Comparison of ENCODE assay signal across 12 mouse cellular contexts in the genomic region with DNA sequence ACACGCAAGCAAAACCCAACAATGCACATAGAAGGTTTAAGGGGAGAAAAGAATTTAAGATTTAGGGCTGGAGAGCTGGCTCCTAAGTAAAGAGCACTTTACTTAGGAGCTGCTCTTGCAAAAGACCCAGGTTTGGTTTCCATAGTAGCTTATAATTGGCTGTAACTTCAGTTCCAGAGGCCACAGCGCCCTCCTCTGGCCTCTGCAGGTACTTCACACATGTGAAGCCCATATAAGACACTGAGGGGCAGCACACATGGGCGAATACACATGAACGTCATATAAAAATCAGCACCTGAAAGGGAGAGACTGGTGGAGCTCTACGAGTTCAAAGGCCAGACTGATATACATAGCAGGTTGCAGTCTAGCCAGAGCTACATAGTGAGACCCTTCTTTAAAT. TPM values are rescaled to one million over a fixed set of nuclear protein-coding genes. Genes with fewer than 3 reads are reported as not detected.
DNase-seq lines count a peak whose midpoint lies in the region; ATAC-seq and TF ChIP-seq lines count a peak whose summit lies in the region.
"Had no signal": no experiment of that assay in that cellular context is flagged by ENCODE, and none has a peak within 500 bp of the region (broad histone marks: within the 10 kb centered on the region; RNA-seq: fewer than 3 reads in every experiment).

No protein-coding gene starts in this region.

- TF ChIP-seq CTCF in gastrocnemius, adult 2 months (IDR thresholded peaks at IDR 0.05) = peak; percentile 54
- TF ChIP-seq CTCF in midbrain, postnatal 0 days (IDR thresholded peaks at IDR 0.05) = peak; percentile 53
- peak; percentile 41; the same call in 1 of the 2 replicates for TF ChIP-seq CTCF in small intestine, adult 2 months (IDR thresholded peaks at IDR 0.05; ENCODE audit: extremely low read depth, insufficient read length, insufficient replicate concordance, low read depth, low read length)

- no peaks in the 10 kb centered on the region for H3K9me3 ChIP-seq in midbrain, postnatal 0 days (ENCODE audit: low read length)
- H3K9me3 ChIP-seq in midbrain, embryonic 11.5 days (ENCODE audit: control insufficient read depth, low read length) = no peaks in the 10 kb centered on the region
- H3K9me3 ChIP-seq in kidney, embryonic 14.5 days (ENCODE audit: control insufficient read depth, low read length) = 0 out of 2 replicates have a peak, but pooled peaks cover 3% of the 10 kb centered on the region
- H3K9me3 ChIP-seq: forebrain, embryonic 15.5 days had no signal

- ATAC-seq in midbrain, postnatal 0 days (ENCODE audit: low FRiP score) = no peak
- no peak for ATAC-seq in midbrain, embryonic 11.5 days (ENCODE audit: low FRiP score)
- no peak for ATAC-seq in kidney, embryonic 14.5 days (ENCODE audit: low FRiP score, low TSS enrichment)
- ATAC-seq: forebrain, embryonic 15.5 days had no signal

- no peak for DNase-seq in gastrocnemius, adult 2 months
- no peak for DNase-seq in gastrocnemius, adult 8-10 months (ENCODE audit: low spot score in 2 of 2)
- no peak for DNase-seq in midbrain, postnatal 0 days (ENCODE audit: low spot score)
- DNase-seq in midbrain, embryonic 11.5 days (ENCODE audit: low spot score, missing footprints) = no peak
- DNase-seq in R1 (ENCODE audit: low read depth, low spot score) (peak; percentile 84), adipocyte (ENCODE audit: low spot score) (no peak)
- DNase-seq: kidney, postnatal 14 days had no signal

- no peak overlapping the region for H3K27ac ChIP-seq in gastrocnemius, adult 2 months
- no peak overlapping the region for H3K27ac ChIP-seq in midbrain, postnatal 0 days (ENCODE audit: low read depth, low read length)
- no peak overlapping the region for H3K27ac ChIP-seq in midbrain, embryonic 11.5 days (ENCODE audit: low read depth, low read length)
- H3K27ac ChIP-seq in small intestine, adult 2 months (ENCODE audit: insufficient read depth, low read depth, low read length) = no peak overlapping the region
- H3K27ac ChIP-seq in kidney, embryonic 14.5 days (ENCODE audit: low read depth, low read length) = no peak overlapping the region
- H3K27ac ChIP-seq: forebrain, embryonic 15.5 days had no signal

- H3K27me3 ChIP-seq in midbrain, postnatal 0 days (ENCODE audit: insufficient read depth, low read length) = peaks cover 10% of the 10 kb centered on the region
- peaks cover 28% of the 10 kb centered on the region for H3K27me3 ChIP-seq in midbrain, embryonic 11.5 days (ENCODE audit: control insufficient read depth, insufficient read depth, low read length)
- peaks cover 10% of the 10 kb centered on the region for H3K27me3 ChIP-seq in small intestine, adult 2 months (ENCODE audit: control insufficient read depth, insufficient read depth, low read length)
- H3K27me3 ChIP-seq in kidney, embryonic 14.5 days (ENCODE audit: control insufficient read depth, insufficient read depth, low read length) = peaks cover 10% of the 10 kb centered on the region

- H3K36me3 ChIP-seq in midbrain, postnatal 0 days (ENCODE audit: insufficient read depth, low read length) = peaks cover 19% of the 10 kb centered on the region
- H3K36me3 ChIP-seq in midbrain, embryonic 11.5 days (ENCODE audit: control insufficient read depth, insufficient read depth, low read length) = peaks cover 7% of the 10 kb centered on the region
- peaks cover 18% of the 10 kb centered on the region for H3K36me3 ChIP-seq in small intestine, adult 2 months (ENCODE audit: control insufficient read depth, insufficient read depth, low read length)
- H3K36me3 ChIP-seq in kidney, embryonic 14.5 days (ENCODE audit: control insufficient read depth, insufficient read depth, low read length) = peaks cover 20% of the 10 kb centered on the region

- H3K4me1 ChIP-seq in midbrain, postnatal 0 days (ENCODE audit: insufficient read depth, low read length) = peaks cover 7% of the 10 kb centered on the region; the same call in 1 of the 2 replicates
- H3K4me1 ChIP-seq in midbrain, embryonic 11.5 days (ENCODE audit: control insufficient read depth, insufficient read depth, low read length) = peaks cover 16% of the 10 kb centered on the region; the same call in 1 of the 2 replicates
- H3K4me1 ChIP-seq in small intestine, adult 2 months (ENCODE audit: control insufficient read depth, insufficient read depth, insufficient read length, low read length) = peaks cover 11% of the 10 kb centered on the region
- peaks cover 4% of the 10 kb centered on the region; the same call in 1 of the 2 replicates for H3K4me1 ChIP-seq in kidney, embryonic 14.5 days (ENCODE audit: control insufficient read depth, insufficient read depth, low read length)

- no peak overlapping the region for H3K4me3 ChIP-seq in gastrocnemius, adult 2 months
- H3K4me3 ChIP-seq in midbrain, postnatal 0 days (ENCODE audit: low read depth, low read length) = no peak overlapping the region
- no peak overlapping the region for H3K4me3 ChIP-seq in midbrain, embryonic 11.5 days (ENCODE audit: low read depth, low read length)
- no peak overlapping the region for H3K4me3 ChIP-seq in small intestine, adult 2 months (ENCODE audit: low read depth, low read length)
- no peak overlapping the region for H3K4me3 ChIP-seq in kidney, embryonic 14.5 days (ENCODE audit: low read length)
- H3K4me3 ChIP-seq: forebrain, embryonic 15.5 days; megakaryocyte, embryonic 14.5 days had no signal

- H3K4me2 ChIP-seq in midbrain, postnatal 0 days (ENCODE audit: low read depth, low read length, poor library complexity, severe bottlenecking) = no peak overlapping the region
- H3K4me2 ChIP-seq in midbrain, embryonic 11.5 days = no peak overlapping the region
- H3K4me2 ChIP-seq in kidney, embryonic 14.5 days (replicated peaks; ENCODE audit: low read depth, low read length) = no peak overlapping the region
- H3K4me2 ChIP-seq: forebrain, embryonic 15.5 days had no signal

- WGBS in midbrain, postnatal 0 days = 60% methylated on average over 5 of the region's 5 CpGs
- WGBS in midbrain, embryonic 11.5 days = 63% methylated on average over 5 of the region's 5 CpGs
- 73% methylated on average over 5 of the region's 5 CpGs for WGBS in small intestine, adult 2 months
- WGBS in kidney, embryonic 14.5 days = 68% methylated on average over 5 of the region's 5 CpGs

- H3K9ac ChIP-seq in midbrain, postnatal 0 days (replicated peaks; ENCODE audit: low read length, poor library complexity, severe bottlenecking) = no peak overlapping the region
- no peak overlapping the region for H3K9ac ChIP-seq in midbrain, embryonic 11.5 days (ENCODE audit: low read length)
- no peak overlapping the region for H3K9ac ChIP-seq in kidney, embryonic 14.5 days (ENCODE audit: low read depth, low read length)
- H3K9ac ChIP-seq: forebrain, embryonic 15.5 days had no signal

- intact Hi-C loops in gastrocnemius, adult 2 months (cut with DNase I) = no loop called here

- no peak for TF ChIP-seq POLR2A in small intestine, adult 2 months (IDR thresholded peaks at IDR 0.05; ENCODE audit: low read depth, low read length)

RNA-seq across cellular contexts. Expression of gene Tpm2, which starts 4.3 kb away (rescaled TPM):
- over 10,000 TPM in 1 of 2 experiments, 1,000 to 10,000 TPM in 1; 4,293 to 10,756 TPM for total RNA-seq in gastrocnemius, adult 2 months (2021)
- total RNA-seq in gastrocnemius, adult 8-10 months (2022) = 1,000 to 10,000 TPM; 3,728 to 5,173 (median 4,676) TPM
- total RNA-seq in midbrain, postnatal 0 days (2014; rRNA removed) = 1.5 and 3.1 TPM in 2 replicates
- polyA plus RNA-seq in midbrain, postnatal 0 days (2015; fragmentation: Nextera tagmentation; extraction: Ambion mirVana) = 6.2 and 6.6 TPM in 2 replicates
- polyA plus RNA-seq in midbrain, embryonic 11.5 days (2014; fragmentation: Nextera tagmentation; extraction: Ambion mirVana) = 44.0 and 51.8 TPM in 2 replicates
- polyA plus RNA-seq in small intestine, adult 2 months (2012; rRNA removed) = 31.6 and 37.0 TPM in 2 replicates
- polyA plus RNA-seq in kidney, embryonic 14.5 days (2014; fragmentation: Nextera tagmentation; extraction: Ambion mirVana) = 208 and 212 TPM in 2 replicates

RNA-seq across cellular contexts. Expression of gene Car9, which starts 21.1 kb away (rescaled TPM):
- 1 to 10 TPM; 3.7 to 4.8 TPM for total RNA-seq in gastrocnemius, adult 2 months (2021)
- 1 to 10 TPM; 3.2 to 8.8 (median 3.8) TPM for total RNA-seq in gastrocnemius, adult 8-10 months (2022)
- total RNA-seq in midbrain, postnatal 0 days (2014; rRNA removed) = 0.05 and 0.52 TPM in 2 replicates
- 0.69 and 1.1 TPM in 2 replicates for polyA plus RNA-seq in midbrain, postnatal 0 days (2015; fragmentation: Nextera tagmentation; extraction: Ambion mirVana)
- polyA plus RNA-seq in midbrain, embryonic 11.5 days (2014; fragmentation: Nextera tagmentation; extraction: Ambion mirVana) = 0.07 TPM in 1 of 2 replicates, not detected in the other
- polyA plus RNA-seq in small intestine, adult 2 months (2012; rRNA removed) = 36.6 and 47.7 TPM in 2 replicates
- polyA plus RNA-seq in kidney, embryonic 14.5 days (2014; fragmentation: Nextera tagmentation; extraction: Ambion mirVana) = 0.80 and 1.3 TPM in 2 replicates
- total RNA-seq: neutrophil, adult 5-6 weeks had no signal

RNA-seq across cellular contexts. Expression of gene Arhgef39, which starts 28.4 kb away (rescaled TPM):
- not detected for total RNA-seq in gastrocnemius, adult 2 months (2021)
- total RNA-seq in gastrocnemius, adult 8-10 months (2022) = not detected
- 1.3 and 16.1 TPM in 2 replicates for total RNA-seq in midbrain, postnatal 0 days (2014; rRNA removed)
- 2.3 and 2.8 TPM in 2 replicates for polyA plus RNA-seq in midbrain, postnatal 0 days (2015; fragmentation: Nextera tagmentation; extraction: Ambion mirVana)
- polyA plus RNA-seq in midbrain, embryonic 11.5 days (2014; fragmentation: Nextera tagmentation; extraction: Ambion mirVana) = 32.4 and 40.2 TPM in 2 replicates
- polyA plus RNA-seq in small intestine, adult 2 months (2012; rRNA removed) = 21.6 and 38.3 TPM in 2 replicates
- polyA plus RNA-seq in kidney, embryonic 14.5 days (2014; fragmentation: Nextera tagmentation; extraction: Ambion mirVana) = 36.4 and 38.2 TPM in 2 replicates

RNA-seq across cellular contexts. Expression of gene Creb3, which starts 34.3 kb away (rescaled TPM):
- total RNA-seq in gastrocnemius, adult 2 months (2021) = 10 to 100 TPM; 40.3 to 47.4 TPM
- 10 to 100 TPM; 36.3 to 47.6 (median 41.3) TPM for total RNA-seq in gastrocnemius, adult 8-10 months (2022)
- total RNA-seq in midbrain, postnatal 0 days (2014; rRNA removed) = 45.4 and 50.4 TPM in 2 replicates
- 85.2 and 91.2 TPM in 2 replicates for polyA plus RNA-seq in midbrain, postnatal 0 days (2015; fragmentation: Nextera tagmentation; extraction: Ambion mirVana)
- polyA plus RNA-seq in midbrain, embryonic 11.5 days (2014; fragmentation: Nextera tagmentation; extraction: Ambion mirVana) = 46.4 and 54.5 TPM in 2 replicates
- polyA plus RNA-seq in small intestine, adult 2 months (2012; rRNA removed) = 66.9 and 133 TPM in 2 replicates
- polyA plus RNA-seq in kidney, embryonic 14.5 days (2014; fragmentation: Nextera tagmentation; extraction: Ambion mirVana) = 50.2 and 55.7 TPM in 2 replicates

RNA-seq across cellular contexts. Expression of gene Tln1, which starts 34.6 kb away (rescaled TPM):
- total RNA-seq in gastrocnemius, adult 2 months (2021) = 10 to 100 TPM; 52.3 to 62.4 TPM
- 10 to 100 TPM; 52.5 to 57.4 (median 56.6) TPM for total RNA-seq in gastrocnemius, adult 8-10 months (2022)
- total RNA-seq in midbrain, postnatal 0 days (2014; rRNA removed) = 41.3 and 44.4 TPM in 2 replicates
- polyA plus RNA-seq in midbrain, postnatal 0 days (2015; fragmentation: Nextera tagmentation; extraction: Ambion mirVana) = 72.4 and 75.7 TPM in 2 replicates
- polyA plus RNA-seq in midbrain, embryonic 11.5 days (2014; fragmentation: Nextera tagmentation; extraction: Ambion mirVana) = 38.4 and 40.4 TPM in 2 replicates
- polyA plus RNA-seq in small intestine, adult 2 months (2012; rRNA removed) = 47.2 and 78.0 TPM in 2 replicates
- polyA plus RNA-seq in kidney, embryonic 14.5 days (2014; fragmentation: Nextera tagmentation; extraction: Ambion mirVana) = 72.6 and 87.2 TPM in 2 replicates

Comparison
In these comparisons a context has a peak if more than half of its experiments do, and no peak if none do; other contexts are left out.
1. RNA of gene Car9, which starts 21.1 kb away (polyA plus RNA-seq): 36.6 to 47.7 TPM in small intestine, adult 2 months; 0.69 to 1.1 TPM in midbrain, postnatal 0 days, 0.80 to 1.3 TPM in kidney, embryonic 14.5 days and 0.07 TPM in midbrain, embryonic 11.5 days; every median in the first group is over 10 times any median in the second.
2. Peak in every context shown above with its lines, with median percentiles within 50 percentile points of each other: CTCF ChIP-seq.